Mouse (Mus musculus) stomach, embryonic 14.5 days (tissue): ENCODE data around the gene Gm11938. TPM values are rescaled to one million over a fixed set of nuclear protein-coding genes. Genes with fewer than 3 reads are reported as not detected.
"Not testable (repeated sequence)": the region's sequence is repeated elsewhere in the genome, so short reads cannot be mapped to it uniquely, and the experiment has no call there.

Experiments used
- ATAC-seq: fragments of 200-750 bp; cut with Nextera tagmentation; 2 replicates; pipeline ENCODE4 v1.8.0; 2017; ENCODE audit warnings: low read depth, moderate TSS enrichment; ENCODE audit not compliant: insufficient number of reproducible peaks, insufficient read depth, low FRiP score
- H3K27ac ChIP-seq: fragments of 300-500 bp; sonication (generic); 2 replicates; pipeline ENCODE4 v1.5.1; 2014; ENCODE audit warnings: mild to moderate bottlenecking, low read length, moderate library complexity, mixed read lengths
- H3K27me3 ChIP-seq: fragments of 300-500 bp; sonication (generic); 2 replicates; pipeline ENCODE4 v1.6.1; 2014; ENCODE audit warnings: low read length, control low read depth, mixed read lengths; ENCODE audit not compliant: control insufficient read depth, insufficient read depth
- H3K36me3 ChIP-seq: fragments of 300-500 bp; sonication (generic); 2 replicates; pipeline ENCODE4 v1.6.1; 2014; ENCODE audit warnings: mild to moderate bottlenecking, control low read depth, low read length, moderate library complexity, mixed read lengths; ENCODE audit not compliant: control insufficient read depth, insufficient read depth
- H3K4me1 ChIP-seq: fragments of 300-500 bp; sonication (generic); 2 replicates; pipeline ENCODE4 v1.6.1; 2014; ENCODE audit warnings: low read length, control low read depth, mixed read lengths; ENCODE audit not compliant: control insufficient read depth, insufficient read depth
- H3K4me2 ChIP-seq: fragments of 300-500 bp; sonication (generic); replicated peaks from 2 replicates; pipeline ENCODE4 v1.6.1; 2014; ENCODE audit warnings: low read depth, low read length, control low read depth
- H3K4me3 ChIP-seq: fragments of 300-500 bp; sonication (generic); 2 replicates; pipeline ENCODE4 v1.5.1; 2014; ENCODE audit warnings: low read depth, low read length, control low read depth
- H3K9ac ChIP-seq: fragments of 300-500 bp; sonication (generic); replicated peaks from 2 replicates; pipeline ENCODE4 v1.6.1; 2014; ENCODE audit warnings: low read depth, mild to moderate bottlenecking, control low read depth, low read length, moderate library complexity, mixed read lengths
- H3K9me3 ChIP-seq: fragments of 300-500 bp; sonication (generic); 2 replicates; pipeline ENCODE4 v1.6.1; 2016; ENCODE audit warnings: low read depth, low read length, control low read depth; ENCODE audit not compliant: control insufficient read depth
- WGBS: fragments of 180-500 bp; shearing (Covaris S2); extraction: QIAGEN DNeasy Blood & Tissue Kit; methylation state at CpG from one replicate; pipeline ENCODE4 v1.1.7; 2014; 5-methylcytosine and 5-hydroxymethylcytosine counted together
- polyA plus RNA-seq: library from polyadenylated mRNA; unstranded; fragments of >200 nt; fragmentation: Nextera tagmentation; extraction: Ambion mirVana; gene quantifications from 2 replicates; pipeline ENCODE4 v1.2.1, GENCODE M21; 2014

The Gm11938 gene
- not detected in 2 replicates for polyA plus RNA-seq

DNA sequence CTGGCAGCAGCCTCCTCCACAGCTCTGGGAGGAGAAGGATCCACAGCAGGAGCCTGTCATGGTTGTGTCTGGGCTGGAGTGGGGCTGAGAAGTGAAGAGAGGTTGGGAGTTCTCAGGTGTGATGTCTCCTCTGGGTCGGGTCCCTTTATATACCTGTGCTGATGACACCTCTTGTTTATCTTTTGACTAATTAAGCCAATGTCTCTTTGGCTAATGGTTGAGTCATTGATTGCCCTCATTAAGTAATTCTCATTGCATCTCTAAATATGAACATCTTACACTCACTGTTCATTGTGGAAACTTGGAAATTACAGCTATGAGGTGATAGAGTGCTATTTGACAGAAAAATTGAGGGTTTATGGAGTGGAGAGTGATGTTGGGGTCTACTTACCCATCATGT, at the start of gene Gm11938:
Gm11938 (minus strand) TSS at position 101 of the 400 bp plus-strand sequence.
- not testable (repeated sequence) for H3K4me2 ChIP-seq, H3K4me1 ChIP-seq, ATAC-seq, H3K4me3 ChIP-seq, H3K27ac ChIP-seq, H3K36me3 ChIP-seq, H3K9ac ChIP-seq, H3K9me3 ChIP-seq, H3K27me3 ChIP-seq
- WGBS, result 50% methylated on average over 1 of the region's 1 CpGs

DNA sequence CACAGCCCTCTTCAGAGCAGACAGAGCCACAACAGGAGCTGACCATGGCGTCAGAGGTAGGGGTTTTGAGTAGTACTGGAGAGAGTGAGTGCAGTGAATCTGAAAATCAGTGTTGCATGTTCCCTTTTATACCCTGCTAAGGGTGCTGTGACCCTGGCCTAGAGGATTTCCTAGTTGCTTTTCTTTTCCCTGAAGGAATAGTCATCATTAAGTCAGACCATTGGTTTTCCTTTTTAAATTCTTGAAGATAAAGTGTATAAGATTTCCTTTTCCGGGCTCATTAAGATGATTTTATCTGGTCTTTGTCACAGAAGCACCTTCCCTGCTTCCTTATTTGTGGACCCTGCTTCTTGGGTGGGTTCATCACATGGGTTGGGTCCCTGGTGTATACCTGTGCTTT, 47.0 kb upstream of the Gm11938 start, which contains the start of gene Gm11555:
Gm11555 (minus strand) TSS at position 101 of the 400 bp plus-strand sequence.
- Histone ChIP-seq H3K4me2 (no peak within 1 kb of the TSS), H3K4me3 (no peak within 1 kb of the TSS), H3K4me1 (no peaks in the 10 kb centered on the region), H3K9ac (no peak within 1 kb of the TSS), H3K9me3 (no peaks in the 10 kb centered on the region), H3K36me3 (no peaks in the 10 kb centered on the region), H3K27ac (no peak within 1 kb of the TSS), H3K27me3 (no peaks in the 10 kb centered on the region)
- 83% methylated on average over 2 of the region's 2 CpGs for WGBS
- ATAC-seq, result no peak

DNA sequence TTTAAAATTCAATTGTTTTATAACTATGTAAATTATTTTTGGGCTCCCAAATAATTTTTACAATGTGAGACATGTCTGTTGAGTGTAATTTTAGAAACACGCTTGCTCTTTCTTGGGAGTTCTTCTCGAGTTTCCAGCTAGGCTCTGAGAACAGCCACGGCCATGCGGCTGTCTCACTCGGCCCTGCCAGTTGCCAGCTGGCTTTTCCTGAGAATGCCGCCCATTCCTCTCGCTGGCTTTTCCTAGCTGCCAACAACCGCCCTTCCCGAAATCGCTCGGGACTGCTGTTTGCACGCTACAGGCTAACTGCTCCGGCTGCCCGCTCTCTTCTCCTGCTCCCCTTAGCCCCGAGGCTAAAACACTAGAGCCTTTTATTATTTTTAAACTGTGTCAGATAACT, 43.3 kb upstream of the Gm11938 start:
- no peak for ATAC-seq
- Histone ChIP-seq H3K36me3 (no peaks in the 10 kb centered on the region), H3K9ac (no peak overlapping the region), H3K9me3 (no peaks in the 10 kb centered on the region), H3K4me2 (no peak overlapping the region), H3K27me3 (no peaks in the 10 kb centered on the region), H3K27ac (no peak overlapping the region), H3K4me3 (no peak overlapping the region), H3K4me1 (no peaks in the 10 kb centered on the region)
- 86% methylated on average over 15 of the region's 15 CpGs for WGBS

DNA sequence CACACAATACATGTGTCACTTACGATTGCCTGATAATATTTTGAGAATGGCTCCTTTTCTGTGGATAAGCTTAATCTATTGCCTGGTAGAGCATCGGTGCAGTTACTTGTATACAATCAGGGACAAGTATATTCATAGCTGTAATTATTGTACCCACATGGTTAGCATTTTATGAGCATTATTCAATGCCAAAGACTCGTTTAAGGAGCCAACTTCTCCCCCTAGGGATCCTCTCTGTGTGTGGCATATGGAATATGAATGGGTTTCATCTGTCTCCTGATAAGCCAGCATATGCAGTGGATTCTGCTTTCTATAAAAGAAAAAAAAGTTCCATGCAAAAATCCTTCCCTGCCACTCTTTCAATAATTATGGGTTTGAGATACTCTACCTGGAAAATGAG, 41.2 kb upstream of the Gm11938 start:
- Histone ChIP-seq H3K4me2 (no peak overlapping the region), H3K9me3 (no peaks in the 10 kb centered on the region), H3K9ac (no peak overlapping the region), H3K4me1 (no peaks in the 10 kb centered on the region), H3K27me3 (no peaks in the 10 kb centered on the region), H3K27ac (no peak overlapping the region), H3K4me3 (no peak overlapping the region), H3K36me3 (no peaks in the 10 kb centered on the region)
- 77% methylated on average over 3 of the region's 3 CpGs for WGBS
- no peak for ATAC-seq

DNA sequence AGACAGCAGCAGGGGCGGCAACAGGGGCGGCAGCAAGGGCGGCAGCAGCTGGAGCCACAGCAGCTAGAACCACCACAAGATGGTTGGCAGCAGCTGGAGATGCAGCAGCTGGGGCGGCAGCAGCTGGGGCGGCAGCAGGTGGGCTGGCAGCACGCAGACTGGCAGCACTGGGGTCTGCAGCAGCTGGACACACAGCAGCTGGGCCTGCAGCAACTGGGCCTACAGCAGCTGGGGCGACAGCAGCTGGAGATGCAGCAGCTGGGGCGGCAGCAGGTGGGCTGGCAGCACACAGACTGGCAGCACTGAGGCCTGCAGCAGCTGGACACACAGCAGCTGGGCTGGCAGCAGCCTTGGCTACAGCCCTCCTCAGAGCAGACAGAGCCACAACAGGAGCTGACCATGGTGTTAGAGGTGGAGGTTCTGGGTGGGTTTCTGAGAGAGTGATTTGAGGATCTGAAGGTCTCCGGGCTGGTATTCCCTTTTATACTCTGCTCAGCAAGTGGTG, 40.6 kb upstream of the Gm11938 start, which contains the start of gene Krtap4-7:
Krtap4-7 (minus strand) TSS at position 455 of the 505 bp plus-strand sequence.
- H3K9ac ChIP-seq, H3K27ac ChIP-seq, ATAC-seq, H3K4me2 ChIP-seq, H3K36me3 ChIP-seq, H3K27me3 ChIP-seq, H3K4me1 ChIP-seq, H3K4me3 ChIP-seq, H3K9me3 ChIP-seq: not testable (repeated sequence)
- WGBS, result 86% methylated on average over 9 of the region's 9 CpGs

DNA sequence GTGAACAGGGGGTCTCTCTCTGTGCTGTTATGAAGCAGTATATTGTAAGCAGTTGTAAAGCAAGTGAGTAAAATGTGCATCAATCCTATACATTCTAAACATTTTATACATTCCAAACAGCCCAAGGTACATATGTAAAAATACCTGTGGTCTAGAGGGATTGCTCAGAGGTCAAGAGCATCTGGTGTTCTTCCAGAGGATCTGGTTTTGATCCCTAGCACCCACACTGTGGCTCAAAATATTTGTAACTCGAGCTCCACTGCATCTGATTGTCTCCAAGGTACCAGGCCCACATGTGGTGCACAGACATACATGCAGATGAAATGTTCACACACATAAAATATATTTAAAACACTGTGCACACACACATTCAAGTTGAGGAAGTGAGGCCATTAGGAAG, 37.8 kb upstream of the Gm11938 start:
- no peak overlapping the region for H3K4me3 ChIP-seq
- no peak overlapping the region for H3K9ac ChIP-seq
- H3K9me3 ChIP-seq, result no peaks in the 10 kb centered on the region
- H3K4me2 ChIP-seq, result no peak overlapping the region
- H3K27me3 ChIP-seq, result no peaks in the 10 kb centered on the region
- no peaks in the 10 kb centered on the region for H3K36me3 ChIP-seq
- ATAC-seq, result no peak
- WGBS, result 31% methylated on average over 1 of the region's 1 CpGs
- H3K4me1 ChIP-seq, result no peaks in the 10 kb centered on the region
- no peak overlapping the region for H3K27ac ChIP-seq

DNA sequence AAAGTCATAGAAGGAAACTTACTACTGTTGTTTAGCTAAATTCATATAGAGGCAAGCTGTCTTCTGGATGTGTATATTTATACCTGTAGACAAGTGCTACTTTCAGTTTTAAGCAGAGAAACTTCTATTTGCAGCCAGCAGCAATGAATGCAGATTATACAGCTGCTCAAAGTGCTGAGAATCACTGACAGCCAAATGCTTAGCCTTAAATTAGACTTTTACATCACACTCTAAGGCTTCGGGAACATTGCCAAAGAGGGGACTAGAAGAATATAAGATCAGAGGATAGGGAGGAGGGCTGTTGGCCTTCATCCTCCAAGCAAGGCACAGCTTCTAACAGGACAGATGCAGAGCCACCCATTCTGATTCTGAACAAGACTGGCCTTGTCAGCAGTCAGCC, 34.0 kb upstream of the Gm11938 start:
- H3K9ac ChIP-seq, result no peak overlapping the region
- 67% methylated on average over 1 of the region's 1 CpGs for WGBS

DNA sequence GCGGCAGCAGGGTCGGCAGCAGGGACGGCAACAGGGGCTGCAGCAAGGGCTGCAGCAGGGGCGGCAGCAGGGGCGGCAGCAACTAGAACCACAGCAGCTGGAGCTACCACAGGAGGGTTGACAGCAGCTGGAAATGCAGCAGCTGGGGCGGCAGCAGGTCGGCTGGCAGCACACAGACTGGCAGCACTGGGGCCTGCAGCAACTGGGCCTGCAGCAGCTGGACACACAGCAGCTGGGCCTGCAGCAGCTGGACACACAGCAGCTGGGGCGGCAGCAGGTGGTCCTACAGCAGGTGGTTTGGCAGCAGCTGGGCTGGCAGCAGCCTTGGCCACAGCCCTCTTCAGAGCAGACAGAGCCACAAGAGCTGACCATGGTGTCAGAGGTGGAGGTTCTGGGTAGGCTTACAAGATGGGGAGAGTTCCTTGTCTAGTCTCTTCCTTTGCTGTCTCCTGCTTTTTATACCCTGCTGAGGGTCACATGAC, 31.6 kb upstream of the Gm11938 start, which contains the start of gene Krtap4-2:
Krtap4-2 (minus strand) TSS at position 432 of the 482 bp plus-strand sequence.
- H3K27me3 ChIP-seq, result no peaks in the 10 kb centered on the region
- no peaks in the 10 kb centered on the region for H3K4me1 ChIP-seq
- no peak within 1 kb of the TSS for H3K4me2 ChIP-seq
- 30% methylated on average over 8 of the region's 8 CpGs for WGBS
- no peaks in the 10 kb centered on the region for H3K36me3 ChIP-seq
- H3K9me3 ChIP-seq, result no peaks in the 10 kb centered on the region
- no peak within 1 kb of the TSS for H3K9ac ChIP-seq
- H3K27ac ChIP-seq, result no peak within 1 kb of the TSS
- ATAC-seq, result no peak
- no peak within 1 kb of the TSS for H3K4me3 ChIP-seq

More for the DNA sequence above, 34.0 kb upstream of the Gm11938 start:
- H3K36me3 ChIP-seq, result no peaks in the 10 kb centered on the region
- no peaks in the 10 kb centered on the region for H3K27me3 ChIP-seq
- H3K4me2 ChIP-seq, result no peak overlapping the region
- H3K4me3 ChIP-seq, result no peak overlapping the region
- no peaks in the 10 kb centered on the region for H3K4me1 ChIP-seq
- ATAC-seq, result no peak
- no peak overlapping the region for H3K27ac ChIP-seq
- H3K9me3 ChIP-seq, result no peaks in the 10 kb centered on the region

DNA sequence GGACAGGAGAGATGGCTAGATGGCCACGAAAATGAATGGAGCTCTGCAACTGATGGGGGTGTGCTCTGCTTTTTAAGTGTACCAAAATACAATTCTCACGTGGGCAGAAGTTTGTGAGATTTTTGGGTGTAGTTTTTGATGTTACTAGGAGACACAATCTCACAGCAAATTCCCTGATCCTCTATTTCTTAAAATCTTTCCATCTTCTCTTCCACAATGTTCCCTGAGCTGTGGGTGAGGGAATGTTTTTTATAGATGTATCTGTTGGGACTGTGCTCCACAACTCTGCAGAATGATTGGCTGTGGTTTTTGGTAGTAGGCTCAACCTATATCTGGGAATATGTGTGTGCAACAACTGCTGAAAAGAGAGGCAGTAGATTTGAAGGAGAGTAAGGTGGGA, 30.2 kb upstream of the Gm11938 start:
- Histone ChIP-seq H3K27ac (no peak overlapping the region), H3K27me3 (no peaks in the 10 kb centered on the region), H3K36me3 (no peaks in the 10 kb centered on the region), H3K9ac (no peak overlapping the region), H3K9me3 (no peaks in the 10 kb centered on the region), H3K4me2 (no peak overlapping the region), H3K4me1 (no peaks in the 10 kb centered on the region), H3K4me3 (no peak overlapping the region)
- 72% methylated on average over 2 of the region's 2 CpGs for WGBS
- no peak for ATAC-seq
